22 mouse cellular contexts compared by ENCODE assay signal in genomic region chr16:74375342-74375940, GRCm38 (mm10). TPM values are rescaled to one million over a fixed set of nuclear protein-coding genes. Genes with fewer than 3 reads are reported as not detected.
DNase-seq lines count a peak whose midpoint lies in the region; ATAC-seq lines count a peak whose summit lies in the region.
"Had no signal": no experiment of that assay in that cellular context is flagged by ENCODE, and none has a peak within 500 bp of the region (broad histone marks: within the 10 kb centered on the region; RNA-seq: fewer than 3 reads in every experiment).

No protein-coding gene starts in this region.

- no peaks in the 10 kb centered on the region for H3K9me3 ChIP-seq in midbrain, embryonic 13.5 days
- H3K9me3 ChIP-seq in midbrain, embryonic 11.5 days (ENCODE audit: control insufficient read depth, low read length), result no peaks in the 10 kb centered on the region
- H3K9me3 ChIP-seq in forebrain, embryonic 15.5 days, result no peaks in the 10 kb centered on the region
- H3K9me3 ChIP-seq in hindbrain, embryonic 16.5 days (ENCODE audit: control insufficient read depth, low read length), result no peaks in the 10 kb centered on the region
- H3K9me3 ChIP-seq: embryonic facial prominence, embryonic 10.5 days; heart, embryonic 13.5 days had no signal

- H3K9ac ChIP-seq in midbrain, embryonic 13.5 days (replicated peaks), result no peak overlapping the region
- H3K9ac ChIP-seq in midbrain, embryonic 11.5 days (ENCODE audit: low read length), result no peak overlapping the region
- no peak overlapping the region for H3K9ac ChIP-seq in forebrain, embryonic 15.5 days (replicated peaks)
- H3K9ac ChIP-seq in hindbrain, embryonic 16.5 days (ENCODE audit: low read depth, low read length), result no peak overlapping the region
- H3K9ac ChIP-seq: heart, embryonic 13.5 days had no signal

- no peak overlapping the region for H3K4me3 ChIP-seq in midbrain, embryonic 13.5 days (replicated peaks)
- H3K4me3 ChIP-seq in midbrain, embryonic 11.5 days (ENCODE audit: low read depth, low read length), result no peak overlapping the region
- H3K4me3 ChIP-seq in forebrain, embryonic 15.5 days, result no peak overlapping the region
- H3K4me3 ChIP-seq in hindbrain, embryonic 16.5 days (ENCODE audit: low read length), result no peak overlapping the region
- H3K4me3 ChIP-seq: embryonic facial prominence, embryonic 10.5 days; heart, embryonic 13.5 days had no signal

- peak; percentile 81; the same call in 1 of the 2 replicates for ATAC-seq in midbrain, embryonic 13.5 days
- no peak for ATAC-seq in midbrain, embryonic 11.5 days (ENCODE audit: low FRiP score)
- ATAC-seq in forebrain, embryonic 15.5 days (replicated peaks), result peak; percentile 73
- ATAC-seq in hindbrain, embryonic 16.5 days, result peak; percentile 79

- no peak overlapping the region for H3K27ac ChIP-seq in midbrain, embryonic 13.5 days
- H3K27ac ChIP-seq in midbrain, embryonic 11.5 days (ENCODE audit: low read depth, low read length), result no peak overlapping the region
- H3K27ac ChIP-seq in forebrain, embryonic 15.5 days (replicated peaks), result no peak overlapping the region; the same call in 1 of the 2 replicates
- no peak overlapping the region for H3K27ac ChIP-seq in hindbrain, embryonic 16.5 days (ENCODE audit: low read depth, low read length)
- H3K27ac ChIP-seq: embryonic facial prominence, embryonic 10.5 days; heart, embryonic 13.5 days had no signal

- no peak for DNase-seq in midbrain, embryonic 11.5 days (ENCODE audit: low spot score, missing footprints)
- DNase-seq in retina, embryonic 14.5 days (ENCODE audit: low spot score), result peak; percentile 56
- no peak for DNase-seq in testis, postnatal 10 days (ENCODE audit: low spot score)
- DNase-seq in left cerebral cortex, adult 18-20 months (ENCODE audit: low spot score in 2 of 2), result no peak
- DNase-seq in adipocyte (ENCODE audit: low spot score), result no peak
- DNase-seq: cerebellum, adult 9-10 months; kidney, adult 8-10 months; kidney, postnatal 25 days; layer of hippocampus, adult 9-11 months; lung, adult 2 months; lung, postnatal 4 days; right cerebral cortex, postnatal 25 days had no signal

- H3K4me1 ChIP-seq in midbrain, embryonic 13.5 days (replicated peaks), result peaks cover 29% of the 10 kb centered on the region
- no peaks in the 10 kb centered on the region for H3K4me1 ChIP-seq in midbrain, embryonic 11.5 days (ENCODE audit: control insufficient read depth, insufficient read depth, low read length)
- H3K4me1 ChIP-seq in forebrain, embryonic 15.5 days, result peaks cover 34% of the 10 kb centered on the region
- H3K4me1 ChIP-seq in hindbrain, embryonic 16.5 days (ENCODE audit: control insufficient read depth, insufficient read depth, low read depth, low read length), result peaks cover 10% of the 10 kb centered on the region

- WGBS in midbrain, embryonic 13.5 days, result 45% methylated on average over 12 of the region's 12 CpGs
- 68% methylated on average over 12 of the region's 12 CpGs for WGBS in midbrain, embryonic 11.5 days
- 16% methylated on average over 12 of the region's 12 CpGs for WGBS in forebrain, embryonic 15.5 days
- 39% methylated on average over 12 of the region's 12 CpGs for WGBS in hindbrain, embryonic 16.5 days

- H3K36me3 ChIP-seq in midbrain, embryonic 13.5 days, result no peaks in the 10 kb centered on the region
- no peaks in the 10 kb centered on the region for H3K36me3 ChIP-seq in midbrain, embryonic 11.5 days (ENCODE audit: control insufficient read depth, insufficient read depth, low read length)
- no peaks in the 10 kb centered on the region for H3K36me3 ChIP-seq in forebrain, embryonic 15.5 days
- no peaks in the 10 kb centered on the region for H3K36me3 ChIP-seq in hindbrain, embryonic 16.5 days (ENCODE audit: control insufficient read depth, insufficient read depth, low read length)
- H3K36me3 ChIP-seq: embryonic facial prominence, embryonic 10.5 days; heart, embryonic 13.5 days had no signal

- H3K4me2 ChIP-seq in midbrain, embryonic 13.5 days (replicated peaks), result no peak overlapping the region
- no peak overlapping the region for H3K4me2 ChIP-seq in midbrain, embryonic 11.5 days
- no peak overlapping the region for H3K4me2 ChIP-seq in forebrain, embryonic 15.5 days (replicated peaks)
- H3K4me2 ChIP-seq in hindbrain, embryonic 16.5 days (ENCODE audit: low read length), result no peak overlapping the region
- H3K4me2 ChIP-seq: heart, embryonic 13.5 days; liver, embryonic 11.5 days had no signal

- H3K27me3 ChIP-seq in midbrain, embryonic 13.5 days, result no peaks in the 10 kb centered on the region
- no peaks in the 10 kb centered on the region for H3K27me3 ChIP-seq in midbrain, embryonic 11.5 days (ENCODE audit: control insufficient read depth, insufficient read depth, low read length)
- H3K27me3 ChIP-seq in forebrain, embryonic 15.5 days, result no peaks in the 10 kb centered on the region
- H3K27me3 ChIP-seq in hindbrain, embryonic 16.5 days (replicated peaks; ENCODE audit: control insufficient read depth, insufficient read depth, low read length), result no peaks in the 10 kb centered on the region
- H3K27me3 ChIP-seq: CH12.LX; heart, embryonic 13.5 days had no signal

RNA-seq across cellular contexts. Expression of gene Robo2, which starts 36.2 kb away (rescaled TPM):
- polyA plus RNA-seq in midbrain, embryonic 13.5 days (2015; fragmentation: Nextera tagmentation; extraction: Ambion mirVana), result 79.8 and 83.5 TPM in 2 replicates
- polyA plus RNA-seq in midbrain, embryonic 11.5 days (2014; fragmentation: Nextera tagmentation; extraction: Ambion mirVana), result 19.8 and 25.5 TPM in 2 replicates
- 102 and 112 TPM in 2 replicates for polyA plus RNA-seq in forebrain, embryonic 15.5 days (2015; fragmentation: Nextera tagmentation; extraction: Ambion mirVana)
- 67.5 and 77.5 TPM in 2 replicates for polyA plus RNA-seq in hindbrain, embryonic 16.5 days (2015; fragmentation: Nextera tagmentation; extraction: Ambion mirVana)
- 100 to 1,000 TPM; 130 to 136 TPM for total RNA-seq in left cerebral cortex, adult 18-20 months (2021)
- total RNA-seq: CH12.LX; common myeloid progenitor, adult 5-6 weeks; granulocyte monocyte progenitor cell, adult 5-6 weeks; MEL had no signal
